Mouse (Mus musculus) urinary bladder, postnatal 36 days (tissue): Measurements from ENCODE around the gene Zc3h12a.

Source experiments
- DNase-seq, 2 experiments: peaks; one replicate each; pipeline ENCODE4 v3.0.0; 2022; ENCODE audit warnings: low spot score in 2 of 2, mixed read lengths in 1 of 2

Gene Zc3h12a

GRCm38 (mm10) chr4:125145213-125145612 lies 17.6 kb upstream of the Zc3h12a start:
- peak in 1 of 2 experiments; percentile 41 for DNase-seq

GRCm38 (mm10) chr4:125144627-125145026 lies 17.0 kb upstream of the Zc3h12a start:
- DNase-seq = no peak

- DNase-seq = no peak
Measured at GRCm38 (mm10) chr4:125144211-125144610, 16.6 kb upstream of the Zc3h12a start.

- DNase-seq = no peak
Measured at GRCm38 (mm10) chr4:125138321-125138720, 10.7 kb upstream of the Zc3h12a start.

- DNase-seq = no peak
Measured at GRCm38 (mm10) chr4:125136303-125136888, 8.8 kb upstream of the Zc3h12a start.

GRCm38 (mm10) chr4:125135076-125135855 lies 7.6 kb upstream of the Zc3h12a start:
- no peak for DNase-seq

GRCm38 (mm10) chr4:125134631-125135030 lies 7.0 kb upstream of the Zc3h12a start:
- DNase-seq = no peak

GRCm38 (mm10) chr4:125134192-125134591 lies 6.6 kb upstream of the Zc3h12a start:
- DNase-seq = no peak

GRCm38 (mm10) chr4:125132394-125132793 lies 4.8 kb upstream of the Zc3h12a start:
- peak; percentile 34 to 68 for DNase-seq

GRCm38 (mm10) chr4:125131493-125131892 lies 3.9 kb upstream of the Zc3h12a start:
- peak; percentile 35 to 37 for DNase-seq

GRCm38 (mm10) chr4:125126761-125127160 lies 879 bp downstream of the Zc3h12a start:
- DNase-seq = no peak

- no peak for DNase-seq
Measured at GRCm38 (mm10) chr4:125126186-125126585, 1.5 kb downstream of the Zc3h12a start.

GRCm38 (mm10) chr4:125125361-125125921 lies 2.2 kb downstream of the Zc3h12a start:
- peak; percentile 26 for DNase-seq

GRCm38 (mm10) chr4:125124424-125125209 lies 3.0 kb downstream of the Zc3h12a start:
- peak in 1 of 2 experiments; percentile 20 for DNase-seq

GRCm38 (mm10) chr4:125123279-125123671 lies 4.4 kb downstream of the Zc3h12a start:
- peak; percentile 10 to 64 for DNase-seq

- DNase-seq = peak; percentile 78 to 82
Measured at GRCm38 (mm10) chr4:125122431-125123278, 5.0 kb downstream of the Zc3h12a start.

- DNase-seq = no peak
Measured at GRCm38 (mm10) chr4:125119721-125120120, 7.9 kb downstream of the Zc3h12a start.

- DNase-seq = no peak
Measured at GRCm38 (mm10) chr4:125119070-125119469, 8.6 kb downstream of the Zc3h12a start.

GRCm38 (mm10) chr4:125117902-125118320 lies 9.7 kb downstream of the Zc3h12a start:
- peak in 1 of 2 experiments; percentile 48 for DNase-seq

- DNase-seq = no peak
Measured at GRCm38 (mm10) chr4:125116929-125117328, 10.7 kb downstream of the Zc3h12a start.
